In genomic region chr17:83902523-83902922, GRCm38 (mm10) we compare ENCODE assay signal across 13 mouse cellular contexts. TPM values are rescaled to one million over a fixed set of nuclear protein-coding genes. Genes with fewer than 3 reads are reported as not detected.
DNase-seq lines count a peak whose midpoint lies in the region; ATAC-seq lines count a peak whose summit lies in the region.
"Had no signal": no experiment of that assay in that cellular context is flagged by ENCODE, and none has a peak within 500 bp of the region (broad histone marks: within the 10 kb centered on the region; RNA-seq: fewer than 3 reads in every experiment).

No protein-coding gene starts in this region.

- H3K4me1 ChIP-seq in embryonic facial prominence, embryonic 15.5 days = peaks cover 45% of the 10 kb centered on the region
- H3K4me1 ChIP-seq in liver, embryonic 12.5 days = peaks cover 34% of the 10 kb centered on the region
- no peaks in the 10 kb centered on the region for H3K4me1 ChIP-seq in midbrain, embryonic 13.5 days (replicated peaks)

- ATAC-seq in embryonic facial prominence, embryonic 15.5 days (ENCODE audit: insufficient number of reproducible peaks, low FRiP score, low TSS enrichment, low read depth) = no peak
- ATAC-seq in liver, embryonic 12.5 days = no peak
- ATAC-seq in midbrain, embryonic 13.5 days = no peak

- no peak overlapping the region for H3K9ac ChIP-seq in embryonic facial prominence, embryonic 15.5 days
- H3K9ac ChIP-seq in liver, embryonic 12.5 days = no peak overlapping the region
- H3K9ac ChIP-seq in midbrain, embryonic 13.5 days (replicated peaks) = no peak overlapping the region
- H3K9ac ChIP-seq: intestine, embryonic 15.5 days; neural tube, embryonic 13.5 days had no signal

- H3K36me3 ChIP-seq in embryonic facial prominence, embryonic 15.5 days = no peaks in the 10 kb centered on the region
- H3K36me3 ChIP-seq in liver, embryonic 12.5 days = no peaks in the 10 kb centered on the region
- H3K36me3 ChIP-seq in midbrain, embryonic 13.5 days = no peaks in the 10 kb centered on the region
- H3K36me3 ChIP-seq: intestine, embryonic 15.5 days; neural tube, embryonic 13.5 days had no signal

- no peaks in the 10 kb centered on the region for H3K27me3 ChIP-seq in embryonic facial prominence, embryonic 15.5 days
- no peaks in the 10 kb centered on the region for H3K27me3 ChIP-seq in liver, embryonic 12.5 days (replicated peaks)
- no peaks in the 10 kb centered on the region for H3K27me3 ChIP-seq in midbrain, embryonic 13.5 days
- H3K27me3 ChIP-seq: intestine, embryonic 15.5 days; neural tube, embryonic 13.5 days had no signal

- H3K4me2 ChIP-seq in embryonic facial prominence, embryonic 15.5 days (replicated peaks) = no peak overlapping the region
- H3K4me2 ChIP-seq in liver, embryonic 12.5 days = no peak overlapping the region
- H3K4me2 ChIP-seq in midbrain, embryonic 13.5 days (replicated peaks) = no peak overlapping the region
- H3K4me2 ChIP-seq: intestine, embryonic 15.5 days; neural tube, embryonic 13.5 days had no signal

- no peak overlapping the region for H3K4me3 ChIP-seq in embryonic facial prominence, embryonic 15.5 days (replicated peaks)
- H3K4me3 ChIP-seq in liver, embryonic 12.5 days = no peak overlapping the region
- no peak overlapping the region for H3K4me3 ChIP-seq in midbrain, embryonic 13.5 days (replicated peaks)
- H3K4me3 ChIP-seq: intestine, embryonic 15.5 days; neural tube, embryonic 13.5 days had no signal

- peak; percentile 76 for DNase-seq in 3T3-L1 (ENCODE audit: low read depth, low spot score)
- peak; percentile 63 for DNase-seq in CD4-positive helper T cell, adult 2 months (ENCODE audit: low read depth, low spot score)
- DNase-seq in naive thymus-derived CD4-positive, alpha-beta T cell, adult 2 months (ENCODE audit: low read depth) = peak; percentile 69
- DNase-seq in ovary, adult 18-20 months (ENCODE audit: low spot score) = no peak
- DNase-seq: cerebellum, adult 8-10 months; gastrocnemius, postnatal 25 days; kidney, postnatal 10 days; right cerebral cortex, adult 18-20 months had no signal

- H3K9me3 ChIP-seq in embryonic facial prominence, embryonic 15.5 days (replicated peaks) = no peaks in the 10 kb centered on the region
- H3K9me3 ChIP-seq in liver, embryonic 12.5 days (replicated peaks) = no peaks in the 10 kb centered on the region
- H3K9me3 ChIP-seq in midbrain, embryonic 13.5 days = no peaks in the 10 kb centered on the region
- H3K9me3 ChIP-seq: intestine, embryonic 15.5 days; neural tube, embryonic 13.5 days had no signal

- 49% methylated on average over 3 of the region's 3 CpGs for WGBS in embryonic facial prominence, embryonic 15.5 days
- 36% methylated on average over 3 of the region's 3 CpGs for WGBS in liver, embryonic 12.5 days (ENCODE audit: insufficient replicate concordance)
- 88% methylated on average over 3 of the region's 3 CpGs for WGBS in midbrain, embryonic 13.5 days

- peak overlapping the region; percentile 71 for H3K27ac ChIP-seq in embryonic facial prominence, embryonic 15.5 days (replicated peaks)
- H3K27ac ChIP-seq in liver, embryonic 12.5 days = no peak overlapping the region
- H3K27ac ChIP-seq in midbrain, embryonic 13.5 days = no peak overlapping the region
- H3K27ac ChIP-seq: intestine, embryonic 15.5 days; neural tube, embryonic 13.5 days had no signal

RNA-seq across cellular contexts. Expression of gene Haao, which starts 54.8 kb away (rescaled TPM):
- polyA plus RNA-seq in embryonic facial prominence, embryonic 15.5 days (2015; fragmentation: Nextera tagmentation; extraction: Ambion mirVana) = 1.1 and 1.6 TPM in 2 replicates
- polyA plus RNA-seq in liver, embryonic 12.5 days (2016; fragmentation: Nextera tagmentation; extraction: Ambion mirVana) = 7.1 and 7.7 TPM in 2 replicates
- 0.31 TPM in 1 of 2 replicates, not detected in the other for polyA plus RNA-seq in midbrain, embryonic 13.5 days (2015; fragmentation: Nextera tagmentation; extraction: Ambion mirVana)
- polyA plus RNA-seq: neural tube, embryonic 13.5 days had no signal
